Mouse (Mus musculus): ENCODE data around the gene Gm45233. TPM values are rescaled to one million over a fixed set of nuclear protein-coding genes. Genes with fewer than 3 reads are reported as not detected.
"Not testable (repeated sequence)": the region's sequence is repeated elsewhere in the genome, so short reads cannot be mapped to it uniquely, and the experiment has no call there.

Gm45233 gene
- not detected in 3 replicates for total RNA-seq (2017)

GRCm38 (mm10) chr7:43443917-43444293 lies at the start of gene Gm45233, which contains the start of gene Etfb:
Gene Gm45233 (plus strand): TSS chr7:43444128.
Gene Etfb (plus strand): TSS chr7:43444083.
- ATAC-seq (replicated peaks; ENCODE audit: insufficient number of reproducible peaks, low FRiP score, low TSS enrichment, poor library complexity, severe bottlenecking) = peak; percentile 94

- ATAC-seq (replicated peaks; ENCODE audit: insufficient number of reproducible peaks, low FRiP score, low TSS enrichment, poor library complexity, severe bottlenecking) = peak; percentile 14; the same call in 1 of the 2 replicates
These were observed 44.4 kb upstream of the Gm45233 start for GRCm38 (mm10) chr7:43399501-43399900.

GRCm38 (mm10) chr7:43402718-43403117 lies 41.2 kb upstream of the Gm45233 start:
- no peak for ATAC-seq (replicated peaks; ENCODE audit: insufficient number of reproducible peaks, low FRiP score, low TSS enrichment, poor library complexity, severe bottlenecking)

GRCm38 (mm10) chr7:43407573-43407972 lies 36.4 kb upstream of the Gm45233 start:
- ATAC-seq (replicated peaks; ENCODE audit: insufficient number of reproducible peaks, low FRiP score, low TSS enrichment, poor library complexity, severe bottlenecking) = no peak

GRCm38 (mm10) chr7:43408131-43408553 lies 35.8 kb upstream of the Gm45233 start, which contains the start of gene Siglecg:
Gene Siglecg (plus strand): TSS chr7:43408204.
- peak; percentile 40; the same call in 1 of the 2 replicates for ATAC-seq (replicated peaks; ENCODE audit: insufficient number of reproducible peaks, low FRiP score, low TSS enrichment, poor library complexity, severe bottlenecking)

- no peak for ATAC-seq (replicated peaks; ENCODE audit: insufficient number of reproducible peaks, low FRiP score, low TSS enrichment, poor library complexity, severe bottlenecking)
These were observed 34.8 kb upstream of the Gm45233 start for GRCm38 (mm10) chr7:43409084-43409483.

- not testable (repeated sequence) for ATAC-seq (replicated peaks; ENCODE audit: insufficient number of reproducible peaks, low FRiP score, low TSS enrichment, poor library complexity, severe bottlenecking)
These were observed 32.2 kb upstream of the Gm45233 start for GRCm38 (mm10) chr7:43411724-43412123.

GRCm38 (mm10) chr7:43417298-43417697 lies 26.6 kb upstream of the Gm45233 start:
- ATAC-seq (replicated peaks; ENCODE audit: insufficient number of reproducible peaks, low FRiP score, low TSS enrichment, poor library complexity, severe bottlenecking) = no peak

GRCm38 (mm10) chr7:43422995-43423617 lies 20.8 kb upstream of the Gm45233 start:
- ATAC-seq (replicated peaks; ENCODE audit: insufficient number of reproducible peaks, low FRiP score, low TSS enrichment, poor library complexity, severe bottlenecking) = peak; percentile 97

- ATAC-seq (replicated peaks; ENCODE audit: insufficient number of reproducible peaks, low FRiP score, low TSS enrichment, poor library complexity, severe bottlenecking) = no peak
These were observed 19.8 kb upstream of the Gm45233 start for GRCm38 (mm10) chr7:43423991-43424625.

GRCm38 (mm10) chr7:43427406-43427805 lies 16.5 kb upstream of the Gm45233 start, which contains the start of gene Lim2:
Gene Lim2 (plus strand): TSS chr7:43427670.
- ATAC-seq (replicated peaks; ENCODE audit: insufficient number of reproducible peaks, low FRiP score, low TSS enrichment, poor library complexity, severe bottlenecking) = no peak

- ATAC-seq (replicated peaks; ENCODE audit: insufficient number of reproducible peaks, low FRiP score, low TSS enrichment, poor library complexity, severe bottlenecking) = no peak
These were observed 14.4 kb upstream of the Gm45233 start for GRCm38 (mm10) chr7:43429500-43429899.

GRCm38 (mm10) chr7:43432891-43433290 lies 11.0 kb upstream of the Gm45233 start:
- no peak for ATAC-seq (replicated peaks; ENCODE audit: insufficient number of reproducible peaks, low FRiP score, low TSS enrichment, poor library complexity, severe bottlenecking)

GRCm38 (mm10) chr7:43434676-43435075 lies 9.3 kb upstream of the Gm45233 start:
- ATAC-seq (replicated peaks; ENCODE audit: insufficient number of reproducible peaks, low FRiP score, low TSS enrichment, poor library complexity, severe bottlenecking) = peak; percentile 56

GRCm38 (mm10) chr7:43436341-43437255 lies 7.3 kb upstream of the Gm45233 start, which contains the start of gene Nkg7:
Gene Nkg7 (plus strand): TSS chr7:43437073.
- peak; percentile 28; the same call in 1 of the 2 replicates for ATAC-seq (replicated peaks; ENCODE audit: insufficient number of reproducible peaks, low FRiP score, low TSS enrichment, poor library complexity, severe bottlenecking)

- ATAC-seq (replicated peaks; ENCODE audit: insufficient number of reproducible peaks, low FRiP score, low TSS enrichment, poor library complexity, severe bottlenecking) = no peak
These were observed 5.3 kb upstream of the Gm45233 start for GRCm38 (mm10) chr7:43438611-43439010.

- ATAC-seq (replicated peaks; ENCODE audit: insufficient number of reproducible peaks, low FRiP score, low TSS enrichment, poor library complexity, severe bottlenecking) = no peak
These were observed 3.4 kb upstream of the Gm45233 start, which contains the start of gene Cldnd2 for GRCm38 (mm10) chr7:43440482-43440881. Gene Cldnd2 (plus strand): TSS chr7:43440782.

GRCm38 (mm10) chr7:43441071-43441470 lies 2.9 kb upstream of the Gm45233 start:
- no peak for ATAC-seq (replicated peaks; ENCODE audit: insufficient number of reproducible peaks, low FRiP score, low TSS enrichment, poor library complexity, severe bottlenecking)

- no peak for ATAC-seq (replicated peaks; ENCODE audit: insufficient number of reproducible peaks, low FRiP score, low TSS enrichment, poor library complexity, severe bottlenecking)
These were observed 1.2 kb upstream of the Gm45233 start for GRCm38 (mm10) chr7:43442684-43443083.

Measured in monocyte, adult 5-6 weeks (primary cell).